Mouse (Mus musculus) CH12.LX (cell line): ENCODE results near the gene Il2rb. TPM values are rescaled to one million over a fixed set of nuclear protein-coding genes. Genes with fewer than 3 reads are reported as not detected.

Experiments used
- DNase-seq: peaks from one replicate; pipeline ENCODE4 v3.0.0-alpha.2; 2013; ENCODE audit errors: extremely low read depth
- H3K27ac ChIP-seq: 2 replicates; pipeline ENCODE4 v1.5.1; 2012; ENCODE audit warnings: low read depth, mild to moderate bottlenecking, control low read depth, moderate library complexity; ENCODE audit not compliant: insufficient read depth
- H3K27me3 ChIP-seq: replicated peaks from 2 replicates; pipeline ENCODE3; 2012; ENCODE audit warnings: inconsistent platforms
- H3K36me3 ChIP-seq, 2 experiments: replicated peaks in 1 of 2; 2 replicates each; pipeline versions ENCODE3 to v1.6.1; 2012; ENCODE audit warnings: inconsistent platforms in 1 of 2, low read length in 1 of 2, mild to moderate bottlenecking in 1 of 2, mixed read lengths in 1 of 2, moderate library complexity in 1 of 2; ENCODE audit not compliant: control insufficient read depth in 1 of 2, insufficient read depth in 1 of 2
- H3K4me1 ChIP-seq, 2 experiments: 2 replicates each; pipeline ENCODE4 v1.6.1; 2012; ENCODE audit warnings: inconsistent platforms in 1 of 2, moderate library complexity in 1 of 2; ENCODE audit not compliant: insufficient read depth in 2 of 2, control insufficient read depth in 1 of 2
- H3K4me2 ChIP-seq: 2 replicates; pipeline ENCODE4 v1.6.1; 2012; ENCODE audit warnings: low read depth, mild to moderate bottlenecking, control low read depth; ENCODE audit not compliant: poor library complexity, insufficient read depth, severe bottlenecking
- H3K4me3 ChIP-seq, 3 experiments: fragments of 150-350 bp in 1 of 3; sonication (generic) in 1 of 3; replicated peaks in 1 of 3; 2 replicates each; pipeline versions ENCODE3 to v1.5.1; 2011 to 2012; ENCODE audit warnings: low read depth in 2 of 3, low read length in 2 of 3, mild to moderate bottlenecking in 2 of 3, moderate library complexity in 2 of 3, control low read depth in 1 of 3, improper control_type of control experiment in 1 of 3, inconsistent platforms in 1 of 3, mixed read lengths in 1 of 3; ENCODE audit not compliant: poor library complexity in 1 of 3
- H3K79me2 ChIP-seq: replicated peaks from 2 replicates; pipeline ENCODE4 v1.6.1; 2012; ENCODE audit warnings: mild to moderate bottlenecking, moderate library complexity; ENCODE audit not compliant: control insufficient read depth, poor library complexity, insufficient read depth, severe bottlenecking; ENCODE audit errors: extremely low read depth
- H3K9ac ChIP-seq: 2 replicates; pipeline ENCODE4 v1.6.1; 2012; ENCODE audit warnings: low read depth, mild to moderate bottlenecking, control low read depth, moderate library complexity; ENCODE audit not compliant: insufficient read depth
- H3K9me3 ChIP-seq: replicated peaks from 2 replicates; pipeline ENCODE3; 2012; ENCODE audit warnings: low read length, inconsistent platforms, mixed read lengths
- BHLHE40 ChIP-seq: IDR thresholded peaks from 2 replicates; pipeline ENCODE4 v1.6.1; 2011; ENCODE audit warnings: mild to moderate bottlenecking, low read depth, low read length, improper control_type of control experiment
- CHD1 ChIP-seq: IDR thresholded peaks from 2 replicates; pipeline ENCODE4 v1.6.1; 2012; ENCODE audit warnings: low read depth, low read length, improper control_type of control experiment, inconsistent platforms
- EP300 ChIP-seq: IDR thresholded peaks from 2 replicates; pipeline ENCODE4 v1.6.1; 2011; ENCODE audit warnings: low read length, improper control_type of control experiment
- ETS1 ChIP-seq: conservative IDR thresholded peaks from 2 replicates; pipeline ENCODE4 v1.6.1; 2012; ENCODE audit warnings: low read depth, mild to moderate bottlenecking, inconsistent platforms, low read length, improper control_type of control experiment, moderate library complexity
- GABPA ChIP-seq: IDR thresholded peaks from 2 replicates; pipeline ENCODE4 v1.6.1; 2012; ENCODE audit warnings: low read depth, low read length, improper control_type of control experiment, inconsistent platforms; ENCODE audit not compliant: insufficient replicate concordance
- HCFC1 ChIP-seq: IDR thresholded peaks from 2 replicates; pipeline ENCODE4 v1.6.1; 2012; ENCODE audit warnings: low read depth, mild to moderate bottlenecking, inconsistent platforms, low read length, improper control_type of control experiment
- JUN ChIP-seq: IDR thresholded peaks from 2 replicates; pipeline ENCODE4 v1.6.1; 2011; ENCODE audit warnings: low read depth, mild to moderate bottlenecking, low read length, improper control_type of control experiment, moderate library complexity; ENCODE audit not compliant: insufficient read depth
- MAX ChIP-seq: IDR thresholded peaks from 2 replicates; pipeline ENCODE4 v1.6.1; 2011; ENCODE audit warnings: low read length, improper control_type of control experiment
- MXI1 ChIP-seq: IDR thresholded peaks from 2 replicates; pipeline ENCODE4 v1.6.1; 2011; ENCODE audit warnings: mild to moderate bottlenecking, low read depth, low read length, improper control_type of control experiment
- MYC ChIP-seq: IDR thresholded peaks from 2 replicates; pipeline ENCODE4 v1.6.1; 2011; ENCODE audit warnings: low read depth, mild to moderate bottlenecking, improper control_type of control experiment, low read length
- PAX5 ChIP-seq: IDR thresholded peaks from 2 replicates; pipeline ENCODE4 v1.6.1; 2012; ENCODE audit warnings: low read length, inconsistent platforms, mixed read lengths
- POLR2A ChIP-seq: IDR thresholded peaks from 2 replicates; pipeline ENCODE4 v1.6.1; 2011; ENCODE audit warnings: low read depth, mild to moderate bottlenecking, improper control_type of control experiment, low read length
- RAD21 ChIP-seq: IDR thresholded peaks from 2 replicates; pipeline ENCODE4 v1.6.1; 2011; ENCODE audit warnings: low read depth, mild to moderate bottlenecking, low read length, improper control_type of control experiment, moderate library complexity
- SMC3 ChIP-seq: IDR thresholded peaks from 2 replicates; pipeline ENCODE4 v1.6.1; 2011; ENCODE audit warnings: low read depth, low read length, improper control_type of control experiment
- TCF12 ChIP-seq: IDR thresholded peaks from 2 replicates; pipeline ENCODE4 v1.6.1; 2014; ENCODE audit warnings: low read depth, mild to moderate bottlenecking, inconsistent platforms, low read length, improper control_type of control experiment
- UBTF ChIP-seq: IDR thresholded peaks from 2 replicates; pipeline ENCODE4 v1.6.1; 2012; ENCODE audit warnings: low read depth, mild to moderate bottlenecking, inconsistent platforms, low read length, improper control_type of control experiment, moderate library complexity
- USF1 ChIP-seq: IDR thresholded peaks from 2 replicates; pipeline ENCODE4 v1.6.1; 2014; ENCODE audit warnings: low read depth, mild to moderate bottlenecking, inconsistent platforms, low read length, improper control_type of control experiment
- USF2 ChIP-seq: conservative IDR thresholded peaks from 2 replicates; pipeline ENCODE4 v1.6.1; 2011; ENCODE audit warnings: low read depth, low read length, improper control_type of control experiment
- ZC3H11A ChIP-seq: IDR thresholded peaks from 2 replicates; pipeline ENCODE4 v1.6.1; 2012; ENCODE audit warnings: low read depth, mild to moderate bottlenecking, inconsistent platforms, low read length, improper control_type of control experiment
- ZKSCAN1 ChIP-seq: IDR thresholded peaks from 2 replicates; pipeline ENCODE4 v1.6.1; 2012; ENCODE audit warnings: low read depth, inconsistent platforms, low read length, improper control_type of control experiment, borderline replicate concordance
- dilution Hi-C: fragments of 300-500 bp; cut with MboI; formaldehyde crosslinking; loops from 2 replicates; pipeline ENCODE4 v1.14.3; 2020; ENCODE audit warnings: low sequenced_read_pairs; ENCODE audit not compliant: extremely low pct_unique_long_range_greater_than_20kb, extremely low pct_ligation_motif_present
- in situ Hi-C: fragments of 300-500 bp; cut with MboI; formaldehyde crosslinking; loops from 3 replicates; pipeline ENCODE4 v1.14.3; 2019; ENCODE audit warnings: low sequenced_read_pairs, low pct_ligation_motif_present, low pct_unique_long_range_greater_than_20kb, mixed read lengths
- polyA plus RNA-seq: library from polyadenylated mRNA; unstranded; fragments of >175 nt; gene quantifications from 2 replicates; pipeline ENCODE4 v1.2.1, GENCODE M21; 2012; ENCODE audit warnings: low read depth; ENCODE audit not compliant: insufficient read length
- total RNA-seq, 2 experiments: library from RNA; depleted of rRNA; stranded (reverse); fragments of 300-350 nt in 1 of 2; fragments of >200 nt in 1 of 2; gene quantifications; 2 replicates each; pipeline ENCODE4 v1.2.3; 2012 to 2014

Il2rb gene
- total and polyA plus RNA-seq, 3 experiments, result 31.2 to 60.0 (median 32.1) TPM

DNA sequence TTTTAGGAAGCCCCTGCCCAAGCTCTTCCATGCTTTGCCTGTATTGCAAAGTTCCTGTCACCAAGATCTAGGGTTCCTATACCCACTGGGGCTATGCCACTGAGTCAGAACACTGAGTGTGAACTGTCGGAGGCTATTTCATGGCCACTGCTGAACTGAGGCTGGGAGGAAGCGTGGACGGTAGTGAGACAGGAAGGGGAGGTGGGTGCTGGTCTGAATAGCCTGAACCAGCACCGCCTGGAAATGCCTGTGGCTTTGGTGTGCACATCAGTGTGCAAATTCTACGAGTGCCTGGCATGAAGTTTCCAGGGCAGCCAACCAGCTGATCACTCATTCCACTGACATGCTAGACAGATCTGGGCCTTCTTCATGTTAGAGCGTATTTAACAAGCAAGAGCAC, 26.8 kb upstream of the Il2rb start:
- Histone ChIP-seq H3K4me2 (no peak overlapping the region), H3K79me2 (no peaks in the 10 kb centered on the region), H3K27ac (no peak overlapping the region), H3K36me3 (peaks cover 0 to 40% of the 10 kb centered on the region in 2 experiments), H3K4me1 (peaks cover 25 to 40% of the 10 kb centered on the region in 2 experiments), H3K4me3 (no peak overlapping the region), H3K9ac (no peak overlapping the region), H3K27me3 (no peaks in the 10 kb centered on the region), H3K9me3 (no peaks in the 10 kb centered on the region)
- no peak for TF ChIP-seq GABPA
- TF ChIP-seq SMC3, result no peak
- TF ChIP-seq MXI1, result no peak
- TF ChIP-seq USF1, result no peak
- dilution Hi-C loops, result no loop called here
- no peak for DNase-seq
- in situ Hi-C loops, result loop anchor here (5.0 kb wide), 1 partner anchor 40 kb away; no protein-coding TSS in a partner anchor

GRCm38 (mm10) chr15:78521331-78521730, 26.3 kb upstream of the Il2rb start:
- H3K27ac ChIP-seq, result no peak overlapping the region
- in situ Hi-C loops, result loop anchor here (5.0 kb wide), 1 partner anchor 39 kb away; no protein-coding TSS in a partner anchor
- DNase-seq, result no peak
- H3K36me3 ChIP-seq, result peaks cover 0 to 34% of the 10 kb centered on the region in 2 experiments
- no peaks in the 10 kb centered on the region for H3K27me3 ChIP-seq
- H3K79me2 ChIP-seq, result no peaks in the 10 kb centered on the region
- peaks cover 25 to 40% of the 10 kb centered on the region in 2 experiments for H3K4me1 ChIP-seq
- H3K9ac ChIP-seq, result no peak overlapping the region
- H3K9me3 ChIP-seq, result no peaks in the 10 kb centered on the region
- H3K4me2 ChIP-seq, result no peak overlapping the region
- TF ChIP-seq JUN, result no peak
- no peak for TF ChIP-seq PAX5
- no peak for TF ChIP-seq CHD1
- no peak for TF ChIP-seq USF2
- TF ChIP-seq TCF12, result no peak
- no peak for TF ChIP-seq MXI1
- no peak for TF ChIP-seq ETS1
- no peak for TF ChIP-seq POLR2A
- no peak for TF ChIP-seq BHLHE40
- no peak for TF ChIP-seq UBTF
- TF ChIP-seq MAX, result no peak
- TF ChIP-seq EP300, result no peak
- TF ChIP-seq ZC3H11A, result no peak
- TF ChIP-seq RAD21, result no peak
- TF ChIP-seq MYC, result no peak
- no peak for TF ChIP-seq ZKSCAN1
- no peak for TF ChIP-seq SMC3
- no peak for TF ChIP-seq HCFC1
- no peak overlapping the region for H3K4me3 ChIP-seq
- dilution Hi-C loops, result no loop called here
